Mouse (Mus musculus): Measurements from ENCODE around the gene Pfdn4.

DNA sequence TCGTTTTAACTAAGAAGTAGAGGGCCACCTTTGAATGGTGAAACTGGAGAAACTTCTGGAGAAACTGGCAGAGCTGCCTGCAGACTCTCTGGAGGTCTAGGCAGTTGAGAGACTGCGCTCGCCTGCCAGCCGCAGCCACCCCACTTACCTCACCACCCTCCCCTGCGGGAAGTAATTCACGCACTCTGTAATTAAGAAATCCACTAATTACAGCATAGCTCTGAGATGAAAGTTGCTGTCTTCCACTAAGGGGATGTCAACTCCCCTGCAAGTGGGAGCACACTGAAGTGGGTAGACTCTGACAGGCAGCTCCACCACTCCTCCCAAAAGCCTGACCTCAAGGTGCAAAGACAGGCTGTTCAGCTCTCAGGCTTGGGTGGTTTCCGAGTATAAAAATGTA lies 55.9 kb downstream of the Pfdn4 start:
- no peak for TF ChIP-seq CTCF (IDR thresholded peaks at IDR 0.05; ENCODE audit: borderline replicate concordance, insufficient read depth, low read length)
- TF ChIP-seq POLR2A (IDR thresholded peaks at IDR 0.05; ENCODE audit: low read depth, low read length), result no peak

All from embryonic fibroblast, embryonic 13.5 days (primary cell).